Mouse (Mus musculus) limb, embryonic 11.5 days (tissue): ENCODE data around the gene Htr7. TPM values are rescaled to one million over a fixed set of nuclear protein-coding genes. Genes with fewer than 3 reads are reported as not detected.
A peak's percentile ranks its signal among the peaks of the same experiment; 100 is the strongest.

Experiments
- ATAC-seq: fragments of 200-750 bp; cut with Nextera tagmentation; 2 replicates; pipeline ENCODE4 v1.8.0; 2017; ENCODE audit warnings: low read depth; ENCODE audit not compliant: insufficient number of reproducible peaks, low FRiP score, low TSS enrichment
- DNase-seq: peaks from one replicate; pipeline ENCODE4 v3.0.0-alpha.2; 2015; ENCODE audit warnings: low spot score
- H3K27ac ChIP-seq: fragments of 300-500 bp; sonication (generic); replicated peaks from 2 replicates; pipeline ENCODE4 v1.5.1; 2014; ENCODE audit warnings: low read depth, mild to moderate bottlenecking, low read length
- H3K27me3 ChIP-seq: fragments of 300-500 bp; sonication (generic); 2 replicates; pipeline ENCODE4 v1.6.1; 2014; ENCODE audit warnings: mild to moderate bottlenecking, low read length, mixed read lengths; ENCODE audit not compliant: control insufficient read depth, insufficient read depth
- H3K36me3 ChIP-seq: fragments of 300-500 bp; sonication (generic); 2 replicates; pipeline ENCODE4 v1.6.1; 2014; ENCODE audit warnings: mild to moderate bottlenecking, low read length, moderate library complexity, mixed read lengths; ENCODE audit not compliant: control insufficient read depth, insufficient read depth
- H3K4me1 ChIP-seq: fragments of 300-500 bp; sonication (generic); 2 replicates; pipeline ENCODE4 v1.6.1; 2014; ENCODE audit warnings: low read length, mixed read lengths; ENCODE audit not compliant: control insufficient read depth, insufficient read depth
- H3K4me2 ChIP-seq: fragments of 300-500 bp; sonication (generic); 2 replicates; pipeline ENCODE4 v1.6.1; 2014; ENCODE audit warnings: low read depth, mild to moderate bottlenecking, moderate library complexity; ENCODE audit not compliant: severe bottlenecking
- H3K4me3 ChIP-seq: fragments of 300-500 bp; sonication (generic); 2 replicates; pipeline ENCODE4 v1.5.1; 2014; ENCODE audit warnings: low read depth, low read length
- H3K9ac ChIP-seq: fragments of 300-500 bp; sonication (generic); 2 replicates; pipeline ENCODE4 v1.6.1; 2014; ENCODE audit warnings: mild to moderate bottlenecking, low read length
- H3K9me3 ChIP-seq: fragments of 300-500 bp; sonication (generic); 2 replicates; pipeline ENCODE4 v1.6.1; 2016; ENCODE audit warnings: low read length; ENCODE audit not compliant: control insufficient read depth
- WGBS: fragments of 180-500 bp; shearing (Covaris S2); extraction: QIAGEN DNeasy Blood & Tissue Kit; methylation state at CpG from one replicate; pipeline ENCODE4 v1.1.7; 2014; 5-methylcytosine and 5-hydroxymethylcytosine counted together
- polyA plus RNA-seq: library from polyadenylated mRNA; unstranded; fragments of >200 nt; fragmentation: Nextera tagmentation; extraction: Ambion mirVana; gene quantifications from 2 replicates; pipeline ENCODE4 v1.2.1, GENCODE M21; 2014

Htr7 gene
- polyA plus RNA-seq: not detected in 2 replicates

- Histone ChIP-seq H3K4me1 (no peaks in the 10 kb centered on the region), H3K36me3 (no peaks in the 10 kb centered on the region), H3K27me3 (peaks cover 24% of the 10 kb centered on the region), H3K9me3 (no peaks in the 10 kb centered on the region), H3K27ac (no peak within 1 kb of the TSS), H3K4me2 (peak within 1 kb of the TSS; percentile 91), H3K9ac (peak within 1 kb of the TSS; percentile 27; the same call in 1 of the 2 replicates), H3K4me3 (peak within 1 kb of the TSS; percentile 42)
- ATAC-seq (peak; percentile 88), DNase-seq (peak; percentile 69)
- under 1% methylated on average over 29 of the region's 86 CpGs for WGBS
These were observed at the start of gene Htr7 for GRCm38 (mm10) chr19:36057231-36057811. Gene Htr7, minus strand, starts transcription at chr19:36057507.

- WGBS: 91% methylated on average over 5 of the region's 5 CpGs
- Histone ChIP-seq H3K4me2 (no peak overlapping the region), H3K27me3 (no peaks in the 10 kb centered on the region), H3K4me1 (no peaks in the 10 kb centered on the region), H3K9ac (no peak overlapping the region), H3K4me3 (no peak overlapping the region), H3K36me3 (peaks cover 6% of the 10 kb centered on the region; the same call in 1 of the 2 replicates), H3K27ac (no peak overlapping the region), H3K9me3 (no peaks in the 10 kb centered on the region)
- ATAC-seq: no peak
- DNase-seq: no peak
These were observed 46.6 kb upstream of the Htr7 start for GRCm38 (mm10) chr19:36103909-36104308.

- H3K4me3 ChIP-seq: no peak overlapping the region
- peaks cover 16% of the 10 kb centered on the region; the same call in 1 of the 2 replicates for H3K36me3 ChIP-seq
- DNase-seq: no peak
- no peak for ATAC-seq
- H3K9me3 ChIP-seq: no peaks in the 10 kb centered on the region
- H3K27me3 ChIP-seq: no peaks in the 10 kb centered on the region
- no peak overlapping the region for H3K27ac ChIP-seq
- no peaks in the 10 kb centered on the region for H3K4me1 ChIP-seq
- H3K9ac ChIP-seq: no peak overlapping the region
- 84% methylated on average over 7 of the region's 7 CpGs for WGBS
- no peak overlapping the region for H3K4me2 ChIP-seq
These were observed 41.6 kb upstream of the Htr7 start for GRCm38 (mm10) chr19:36098916-36099315.

GRCm38 (mm10) chr19:36098265-36098664 lies 41.0 kb upstream of the Htr7 start:
- H3K36me3 ChIP-seq: peaks cover 14% of the 10 kb centered on the region; the same call in 1 of the 2 replicates
- no peaks in the 10 kb centered on the region for H3K27me3 ChIP-seq
- no peaks in the 10 kb centered on the region for H3K4me1 ChIP-seq
- H3K4me2 ChIP-seq: no peak overlapping the region
- no peak overlapping the region for H3K27ac ChIP-seq
- WGBS: 97% methylated on average over 1 of the region's 1 CpGs
- no peak for ATAC-seq
- H3K9ac ChIP-seq: no peak overlapping the region
- no peak overlapping the region for H3K4me3 ChIP-seq
- H3K9me3 ChIP-seq: no peaks in the 10 kb centered on the region
- DNase-seq: no peak

- Histone ChIP-seq H3K4me1 (no peaks in the 10 kb centered on the region), H3K27ac (no peak overlapping the region), H3K27me3 (no peaks in the 10 kb centered on the region), H3K36me3 (peaks cover 14% of the 10 kb centered on the region; the same call in 1 of the 2 replicates), H3K4me2 (no peak overlapping the region), H3K4me3 (no peak overlapping the region), H3K9me3 (no peaks in the 10 kb centered on the region), H3K9ac (no peak overlapping the region)
- WGBS: 86% methylated on average over 3 of the region's 3 CpGs
- DNase-seq (no peak), ATAC-seq (no peak)
These were observed 39.9 kb upstream of the Htr7 start for GRCm38 (mm10) chr19:36097194-36097593.

GRCm38 (mm10) chr19:36090781-36091180 lies 33.5 kb upstream of the Htr7 start:
- no peaks in the 10 kb centered on the region for H3K4me1 ChIP-seq
- H3K9ac ChIP-seq: no peak overlapping the region
- no peaks in the 10 kb centered on the region for H3K27me3 ChIP-seq
- 57% methylated on average over 5 of the region's 5 CpGs for WGBS
- H3K9me3 ChIP-seq: no peaks in the 10 kb centered on the region
- peaks cover under 1% of the 10 kb centered on the region; the same call in 1 of the 2 replicates for H3K36me3 ChIP-seq
- H3K27ac ChIP-seq: no peak overlapping the region
- DNase-seq (no peak), ATAC-seq (no peak)
- no peak overlapping the region for H3K4me2 ChIP-seq
- H3K4me3 ChIP-seq: no peak overlapping the region

- Histone ChIP-seq H3K36me3 (no peaks in the 10 kb centered on the region), H3K4me3 (peak within 1 kb of the TSS; percentile 62), H3K9me3 (no peaks in the 10 kb centered on the region), H3K27me3 (no peaks in the 10 kb centered on the region), H3K4me2 (peak within 1 kb of the TSS; percentile 66), H3K27ac (no peak within 1 kb of the TSS), H3K4me1 (no peaks in the 10 kb centered on the region), H3K9ac (peak within 1 kb of the TSS; percentile 73)
- 3% methylated on average over 34 of the region's 34 CpGs for WGBS
- ATAC-seq (peak; percentile 91), DNase-seq (peak; percentile 87)
These were observed 26.2 kb upstream of the Htr7 start, which contains the start of gene Rpp30 for GRCm38 (mm10) chr19:36083262-36084225. Gene Rpp30, plus strand, starts transcription at chr19:36083716.

GRCm38 (mm10) chr19:36082606-36083261 lies 25.4 kb upstream of the Htr7 start:
- Histone ChIP-seq H3K36me3 (no peaks in the 10 kb centered on the region), H3K4me3 (peak overlapping the region; percentile 62), H3K4me1 (no peaks in the 10 kb centered on the region), H3K27ac (no peak overlapping the region), H3K9me3 (no peaks in the 10 kb centered on the region), H3K27me3 (no peaks in the 10 kb centered on the region), H3K9ac (peak overlapping the region; percentile 53), H3K4me2 (peak overlapping the region; percentile 56)
- peak; percentile 72; the same call in 1 of the 2 replicates for ATAC-seq
- WGBS: 49% methylated on average over 7 of the region's 7 CpGs
- peak; percentile 43 for DNase-seq
